Mouse (Mus musculus) frontal cortex, postnatal 10 days (tissue): Measurements from ENCODE around the gene Guca1a.

Experiments
- DNase-seq, 2 experiments: peaks; one replicate each; pipeline ENCODE4 v3.0.0; 2022; ENCODE audit warnings: low spot score in 2 of 2, mixed read lengths in 1 of 2

Guca1a gene

DNA sequence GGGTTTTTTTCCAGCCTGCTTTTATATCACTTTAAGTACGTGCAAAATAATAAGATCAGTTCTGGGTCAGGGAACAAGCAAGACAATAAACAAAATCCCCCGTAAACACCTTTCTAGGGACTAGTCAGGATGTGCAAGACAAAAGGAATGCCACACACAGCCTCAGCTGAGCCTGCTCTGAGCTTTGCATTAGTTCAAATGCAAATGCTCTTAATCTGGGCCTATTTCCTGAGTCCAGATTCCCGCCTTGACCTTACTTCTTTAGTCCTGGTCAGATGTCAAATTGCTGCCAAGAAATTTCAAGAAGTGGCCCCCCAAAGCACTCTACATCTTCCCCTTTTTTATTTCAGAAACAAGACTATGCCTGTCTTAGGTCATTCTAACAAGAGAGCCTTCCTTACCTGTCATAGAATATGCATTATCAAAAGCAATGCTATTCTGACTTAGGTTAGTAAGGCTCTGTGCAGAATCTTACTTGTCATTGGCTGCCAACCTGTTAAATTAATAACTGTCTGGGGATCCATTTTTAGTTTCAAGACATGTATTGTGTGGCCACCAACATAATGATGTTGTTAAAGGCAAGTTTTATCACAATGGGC is 50.6 kb downstream of the Guca1a start:
- no peak for DNase-seq
